Mouse (Mus musculus): ENCODE data around the gene Wnt9b. TPM values are rescaled to one million over a fixed set of nuclear protein-coding genes. Genes with fewer than 3 reads are reported as not detected.
A peak's percentile ranks its signal among the peaks of the same experiment; 100 is the strongest.

The Wnt9b gene
- total RNA-seq, 2 experiments from 2014 or later: 0.07 TPM; not detected in 1

DNA sequence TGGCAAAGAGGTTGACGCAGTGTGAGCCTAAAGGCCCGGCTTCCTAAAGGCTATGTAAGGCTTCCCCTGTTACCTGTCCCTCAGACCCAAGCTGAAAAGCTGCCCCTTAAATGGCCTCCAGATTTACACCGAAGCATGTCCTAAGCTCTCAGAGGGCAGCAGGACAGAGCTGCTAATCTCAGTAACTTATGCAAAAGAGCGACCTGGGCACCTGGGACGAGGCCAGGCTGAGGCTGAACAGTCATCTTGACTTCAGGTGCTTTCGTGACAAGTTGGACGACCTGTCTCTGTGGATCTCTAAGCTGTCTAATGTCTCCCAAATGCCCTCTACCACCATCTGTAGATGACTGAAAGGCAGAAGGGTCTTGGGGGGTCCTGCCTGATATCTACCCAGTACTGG, 17.3 kb downstream of the Wnt9b start:
- DNase-seq (ENCODE audit: low spot score): no peak

DNA sequence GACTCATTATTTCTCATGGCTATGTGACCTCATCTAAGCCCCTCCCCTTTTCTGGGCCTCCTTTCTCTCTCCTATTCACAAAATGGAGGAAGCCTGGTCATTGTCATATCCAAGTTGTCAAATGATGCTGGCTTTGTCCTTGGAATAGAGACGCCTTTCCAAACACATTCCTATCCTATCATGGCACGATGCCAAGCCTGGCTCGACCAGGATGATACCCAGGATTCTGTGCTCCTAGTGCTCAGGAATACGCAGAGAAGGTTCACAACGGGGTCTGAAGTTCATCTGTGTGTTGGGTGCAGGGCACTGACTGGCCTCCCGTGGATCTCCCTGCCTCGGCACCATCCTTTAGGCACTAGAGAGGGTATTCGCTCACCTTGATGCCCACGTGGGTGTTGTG, 18.0 kb downstream of the Wnt9b start:
- DNase-seq (ENCODE audit: low spot score): no peak

DNA sequence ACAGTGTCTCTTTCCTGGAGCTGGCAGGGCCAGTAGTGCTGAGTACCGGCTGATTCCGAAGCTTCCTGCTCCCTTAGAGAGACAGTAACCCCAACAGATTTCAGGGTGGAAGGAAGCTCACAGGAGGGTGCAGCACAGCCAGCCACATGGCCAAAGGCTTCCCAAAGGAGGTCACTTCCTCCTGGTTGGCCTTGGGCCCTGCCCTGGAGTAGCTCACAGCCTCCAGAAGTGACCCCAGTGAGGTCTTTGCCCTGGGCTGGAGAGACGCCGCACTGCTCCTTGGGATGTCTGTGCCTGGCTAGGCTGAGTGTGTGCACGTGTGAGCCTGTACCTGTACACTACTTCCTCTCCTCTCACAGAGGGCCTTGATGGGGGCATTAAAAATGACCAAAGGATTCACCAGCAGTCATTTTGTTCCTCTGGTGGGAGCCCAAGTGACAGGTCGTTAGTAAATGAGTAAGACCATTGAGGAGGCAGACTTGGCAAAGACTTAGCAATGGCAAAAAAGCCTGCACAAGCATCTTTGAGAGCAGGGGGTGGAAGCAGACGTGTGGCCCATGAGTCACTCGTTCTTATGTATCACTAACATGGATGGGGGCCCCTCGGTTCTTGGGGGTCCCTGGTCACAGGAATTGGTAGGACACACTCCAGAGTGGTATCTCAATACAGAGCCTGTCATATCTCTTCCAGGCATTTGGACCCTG, 20.2 kb downstream of the Wnt9b start:
- no peak for DNase-seq (ENCODE audit: low spot score)

DNA sequence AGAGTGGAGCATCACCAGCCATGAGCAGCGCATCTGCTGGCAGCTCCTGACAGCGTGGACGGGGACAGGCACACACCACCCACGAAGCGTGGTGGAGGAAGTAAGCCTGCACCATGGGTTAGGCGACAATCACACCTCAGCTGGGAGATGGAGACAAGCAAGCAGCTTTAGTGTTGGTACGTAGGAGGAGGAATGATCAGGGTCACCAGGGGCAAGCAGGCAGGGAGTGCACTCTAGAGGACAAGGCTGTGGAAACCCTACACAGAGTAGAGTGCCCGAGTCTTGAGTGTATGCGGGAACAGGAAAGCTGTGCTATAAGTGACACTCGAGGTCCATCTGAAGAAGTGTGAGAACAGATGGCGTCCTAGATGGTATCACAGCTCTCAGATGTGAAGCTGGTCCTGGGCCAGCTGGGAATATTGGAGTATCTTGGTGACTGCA, 25.3 kb downstream of the Wnt9b start:
- DNase-seq (ENCODE audit: low spot score): no peak

DNA sequence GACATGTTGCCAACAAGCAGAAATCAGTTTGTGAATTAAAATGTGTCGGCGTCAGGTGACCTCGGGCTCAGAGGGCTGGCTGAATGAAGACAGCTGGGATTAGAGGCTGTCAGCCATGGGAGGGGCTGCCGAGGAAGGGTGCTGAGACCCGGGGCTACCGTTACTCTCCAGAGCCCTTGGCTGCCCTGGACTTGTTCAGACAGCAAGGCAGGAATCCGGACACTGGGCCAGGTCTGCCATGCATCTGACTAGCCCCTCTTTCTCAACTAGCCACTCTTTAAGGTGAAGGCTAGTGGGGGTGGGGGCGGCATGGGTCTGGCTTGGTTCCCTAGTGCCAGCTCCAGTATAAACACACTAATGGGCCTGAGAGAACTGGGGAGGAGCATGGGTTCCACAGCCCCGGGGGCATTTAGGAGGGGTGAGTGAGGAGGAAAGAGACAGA, 27.6 kb downstream of the Wnt9b start:
- DNase-seq (ENCODE audit: low spot score): no peak

DNA sequence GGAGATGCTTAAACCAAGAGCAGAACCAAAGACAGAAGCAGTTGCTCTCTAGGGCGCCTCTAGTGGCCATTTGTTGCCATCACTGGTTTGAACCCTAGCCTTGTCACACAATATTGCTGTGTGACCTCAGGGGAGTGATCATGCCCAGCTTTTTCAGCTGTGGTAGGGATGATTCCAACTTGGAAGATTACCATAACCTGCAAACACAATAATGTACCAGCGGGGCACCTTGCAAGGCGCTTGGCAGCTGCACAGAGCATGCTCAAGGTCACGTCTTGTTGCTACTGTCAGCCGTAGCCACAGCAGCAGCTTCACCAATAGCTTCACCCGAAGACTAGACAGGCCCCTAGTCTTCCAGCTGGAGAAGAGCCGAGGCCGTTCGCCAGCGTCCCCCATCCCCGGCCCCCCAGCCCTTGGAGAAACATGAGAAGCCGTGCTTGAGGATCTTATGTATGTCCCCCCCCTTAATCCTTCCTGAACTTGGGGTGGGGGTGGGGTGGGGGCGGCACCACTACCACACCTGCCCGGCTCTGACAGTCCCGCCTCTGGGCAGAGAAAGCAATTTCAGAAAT, 28.1 kb downstream of the Wnt9b start:
- no peak for DNase-seq (ENCODE audit: low spot score)

DNA sequence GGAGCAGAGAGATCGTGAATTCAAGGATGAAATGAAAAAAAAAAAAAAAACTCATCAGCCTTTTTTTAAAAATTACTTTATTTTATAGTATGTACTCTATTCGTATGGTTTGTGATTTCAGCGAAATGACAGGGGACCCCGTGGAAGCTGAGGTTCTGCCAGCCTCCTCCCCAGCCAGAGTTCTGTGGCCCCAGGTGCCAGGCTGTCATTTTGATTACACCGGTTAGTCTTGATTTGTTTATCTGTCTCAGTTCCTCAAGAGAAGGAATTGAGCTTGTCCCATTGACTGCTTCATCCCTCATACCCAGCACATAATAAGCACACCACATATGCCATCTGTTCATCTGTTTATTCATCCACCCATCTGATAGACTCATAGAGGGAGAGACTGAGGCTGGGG, 30.2 kb downstream of the Wnt9b start:
- DNase-seq (ENCODE audit: low spot score): no peak

DNA sequence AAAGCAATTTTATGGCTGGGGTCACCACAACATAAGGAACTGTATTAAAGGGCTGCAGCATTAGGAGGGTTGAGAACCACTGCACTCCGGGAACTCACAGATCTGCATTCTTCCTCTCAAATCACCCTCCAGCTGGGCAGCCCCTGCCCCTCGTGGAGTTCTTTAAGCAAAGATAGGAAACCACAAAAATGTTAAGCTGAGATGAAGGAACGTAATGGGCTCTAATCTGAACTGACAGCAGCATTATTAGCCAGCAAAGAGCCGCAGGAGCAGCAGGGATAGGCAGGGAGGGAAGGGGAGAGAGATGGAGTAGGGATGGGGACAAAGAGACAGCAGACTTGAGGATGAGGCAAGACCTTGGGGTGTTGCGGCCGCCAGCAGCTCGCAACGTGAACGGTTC, 32.6 kb downstream of the Wnt9b start:
- DNase-seq (ENCODE audit: low spot score): no peak

DNA sequence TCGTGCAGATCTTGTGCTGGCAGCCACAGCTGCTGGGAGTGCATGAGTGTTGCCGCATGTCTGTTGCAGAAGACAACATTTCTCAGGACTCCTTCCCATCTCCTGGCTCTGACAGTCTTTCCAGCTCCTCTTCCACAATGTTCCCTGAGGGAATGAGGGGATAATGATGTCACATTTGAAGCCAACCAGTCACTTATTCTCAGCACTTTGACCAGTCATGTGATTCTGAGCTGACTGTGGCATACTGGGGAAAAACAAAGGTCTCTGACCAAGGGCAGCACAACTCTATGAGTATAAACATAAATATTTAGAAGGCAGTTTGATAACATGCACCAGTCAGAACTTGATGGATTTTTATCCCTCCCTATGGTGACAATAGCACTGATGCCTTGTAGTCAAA, 35.5 kb downstream of the Wnt9b start:
- DNase-seq (ENCODE audit: low spot score): no peak

DNA sequence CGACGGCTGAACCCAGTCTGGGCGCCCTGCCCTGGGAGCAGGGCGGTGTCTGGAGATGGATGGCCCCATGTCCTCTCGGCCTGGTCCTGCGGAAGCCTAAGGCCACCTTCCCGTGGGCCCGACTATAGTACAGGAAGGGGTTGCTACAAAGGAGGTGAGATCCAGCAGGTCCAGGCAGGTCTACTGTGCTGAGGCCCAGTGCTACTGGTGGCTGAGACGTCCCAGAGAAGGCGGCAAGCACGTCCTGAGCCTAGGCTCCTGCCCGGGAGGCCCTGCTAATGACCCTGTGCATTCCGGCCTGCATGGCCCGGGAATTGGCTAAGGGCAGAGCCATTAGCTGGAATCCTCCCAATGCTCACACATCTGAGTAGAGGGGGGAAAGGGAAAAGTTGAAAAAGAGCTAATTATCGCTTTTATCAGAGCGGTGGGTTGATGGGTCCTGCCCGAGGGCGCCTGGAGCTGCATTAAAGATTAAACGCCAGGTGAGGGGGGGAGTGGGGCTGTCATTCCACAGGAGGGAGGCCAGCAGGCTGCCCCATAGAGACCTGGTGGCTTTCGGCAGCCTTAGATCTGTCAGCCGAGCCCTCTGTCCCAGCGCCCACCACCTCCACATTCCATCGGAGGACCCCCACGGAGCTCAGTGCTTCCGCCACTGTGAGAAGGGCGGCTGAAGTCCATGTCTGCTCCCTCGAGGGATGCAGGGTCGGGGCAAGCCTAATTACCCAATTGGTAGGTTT, 37.6 kb downstream of the Wnt9b start:
- no peak for DNase-seq (ENCODE audit: low spot score)

DNA sequence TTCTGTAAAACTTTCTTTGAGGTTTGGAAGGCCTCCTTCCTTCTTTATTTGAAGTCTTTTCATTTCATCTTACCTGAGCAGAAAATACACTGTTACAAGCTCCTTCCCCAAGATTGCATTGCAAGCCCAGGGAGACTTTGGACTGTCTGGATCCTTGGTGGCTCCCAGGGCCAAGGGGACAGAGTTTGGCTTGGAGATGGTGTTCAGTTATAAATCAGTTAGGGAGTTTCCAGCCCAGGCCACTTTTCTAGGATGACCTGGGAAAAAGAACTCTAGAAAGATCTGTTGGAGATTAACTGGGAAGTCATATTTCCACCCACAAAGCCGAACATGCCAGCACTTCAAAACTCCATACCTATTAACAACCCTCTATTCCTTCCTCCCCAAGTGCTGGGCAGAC, 39.6 kb downstream of the Wnt9b start:
- DNase-seq (ENCODE audit: low spot score): no peak

DNA sequence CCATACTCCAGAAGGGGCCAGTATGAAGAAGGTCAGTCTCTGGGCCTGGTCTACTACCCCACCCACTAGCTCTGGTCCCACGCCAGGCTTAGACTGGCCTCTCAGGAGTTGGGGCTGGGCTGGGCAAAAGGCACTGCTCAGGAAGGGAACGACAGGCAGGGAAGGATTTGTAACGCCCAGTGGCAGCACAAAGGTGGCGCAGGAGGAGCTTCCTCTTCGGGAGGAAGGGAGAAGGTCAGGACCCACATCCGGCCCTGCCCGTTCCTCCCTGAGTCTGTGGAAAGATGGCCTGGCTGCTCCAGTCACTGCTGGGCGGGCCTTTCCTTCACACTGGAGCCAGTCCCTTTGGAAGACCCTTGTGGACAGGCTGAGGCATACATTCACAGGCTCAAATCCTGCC, 42.6 kb downstream of the Wnt9b start:
- DNase-seq (ENCODE audit: low spot score): peak; percentile 14

DNA sequence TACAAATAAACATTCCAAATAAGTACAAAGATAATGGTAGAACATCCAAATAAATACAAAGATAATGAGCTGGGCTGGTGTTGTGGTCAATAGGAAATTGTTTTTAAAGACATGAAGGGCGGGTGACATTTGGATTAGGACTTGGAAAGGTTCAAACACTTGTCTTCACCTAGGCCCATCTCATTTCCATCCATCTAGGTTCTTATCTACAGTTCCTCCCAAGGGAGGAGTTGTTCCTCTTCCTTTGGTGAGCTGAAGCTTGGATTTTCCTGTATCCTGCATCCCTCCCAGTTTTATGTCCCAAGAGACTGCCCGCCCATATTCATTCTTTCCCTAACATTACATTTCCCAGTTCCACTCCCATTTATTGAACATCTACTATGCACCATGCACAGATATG, 51.4 kb downstream of the Wnt9b start:
- peak; percentile 6 for DNase-seq (ENCODE audit: low spot score)

DNA sequence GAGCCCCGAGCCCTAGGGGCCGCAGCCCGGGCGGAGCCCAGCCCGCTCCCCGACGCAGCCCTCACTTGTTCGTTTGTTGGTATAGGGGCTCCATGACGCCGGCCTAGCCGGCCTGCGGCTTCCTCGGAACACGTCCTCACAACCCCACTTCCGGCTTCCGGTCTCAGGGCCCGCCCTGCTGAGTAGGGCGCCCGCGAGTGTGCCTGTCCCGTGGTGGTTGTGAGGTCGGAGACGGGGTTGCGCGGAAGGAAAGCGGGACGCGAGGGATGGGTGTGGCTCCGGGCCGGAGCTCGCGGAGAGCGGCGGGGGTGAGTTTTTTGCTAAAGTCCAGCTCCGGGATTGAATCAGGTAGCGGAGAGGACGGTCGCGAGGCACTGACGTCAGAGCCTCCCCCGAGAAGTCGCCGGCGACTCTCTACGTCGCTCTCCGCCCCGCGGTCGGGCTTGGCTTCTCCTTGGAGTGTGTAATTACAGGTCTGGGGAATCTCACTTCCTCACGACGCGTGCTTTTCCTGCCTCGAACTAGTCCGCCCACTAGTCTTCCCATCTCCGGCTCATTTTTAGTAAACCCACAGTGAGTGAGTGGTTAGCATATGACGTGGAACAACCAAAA, 52.0 kb downstream of the Wnt9b start, which contains the start of gene Gosr2:
TSS of gene Gosr2 (minus strand) at position 334 of the 612 bp plus-strand sequence.
- DNase-seq (ENCODE audit: low spot score): peak; percentile 91

DNA sequence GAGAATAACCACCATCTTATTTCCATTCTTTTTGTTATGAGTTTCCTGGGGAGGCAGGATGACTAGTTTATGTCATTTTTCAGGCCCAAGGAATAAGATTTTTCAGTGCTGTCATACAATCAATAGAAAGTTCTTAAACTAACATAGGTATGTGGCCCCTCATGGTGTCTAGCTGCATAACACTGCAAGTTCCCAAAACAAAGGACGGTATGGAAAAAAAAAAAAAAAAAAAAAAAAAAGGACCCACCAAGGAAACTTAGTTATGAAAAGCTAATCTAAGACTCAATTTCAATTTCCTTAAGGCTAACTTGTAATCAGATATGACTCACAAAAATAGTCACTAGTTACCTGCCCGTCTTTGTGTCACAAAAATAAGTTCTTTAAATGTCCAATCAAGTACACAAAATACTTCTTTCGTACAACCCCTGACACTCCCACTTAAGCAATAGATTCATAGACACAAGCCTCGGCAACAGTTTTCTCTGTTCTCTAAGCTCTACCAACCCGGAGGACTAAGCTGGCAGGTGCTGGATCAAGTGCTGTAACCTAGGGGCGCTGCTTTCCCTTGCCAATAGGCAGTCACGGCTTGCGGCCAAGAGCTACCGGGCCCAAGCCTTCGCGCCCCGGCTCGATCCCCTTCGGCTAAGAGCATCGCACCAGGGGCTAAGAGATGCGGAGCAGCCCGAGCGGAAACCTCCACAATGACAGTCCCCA, 52.6 kb downstream of the Wnt9b start:
- no peak for DNase-seq (ENCODE audit: low spot score)

DNA sequence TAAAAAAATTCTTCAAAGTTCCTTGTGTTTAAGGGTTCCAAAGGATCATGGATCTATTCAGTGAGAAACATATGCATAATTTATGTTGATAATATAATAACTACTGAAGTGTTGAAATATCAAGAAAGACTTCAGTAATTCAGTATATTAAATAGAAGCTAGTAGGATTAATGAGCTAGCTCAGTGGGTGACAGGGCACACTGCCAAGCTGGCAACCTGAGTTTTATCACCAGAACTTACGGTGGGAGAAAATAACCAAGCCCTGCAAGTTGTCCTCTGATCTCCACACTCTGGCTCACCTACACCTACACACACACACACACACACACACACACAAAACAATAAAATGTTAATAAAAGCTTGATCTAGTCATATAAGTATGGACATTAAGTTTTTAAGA, 56.4 kb downstream of the Wnt9b start:
- no peak for DNase-seq (ENCODE audit: low spot score)

DNA sequence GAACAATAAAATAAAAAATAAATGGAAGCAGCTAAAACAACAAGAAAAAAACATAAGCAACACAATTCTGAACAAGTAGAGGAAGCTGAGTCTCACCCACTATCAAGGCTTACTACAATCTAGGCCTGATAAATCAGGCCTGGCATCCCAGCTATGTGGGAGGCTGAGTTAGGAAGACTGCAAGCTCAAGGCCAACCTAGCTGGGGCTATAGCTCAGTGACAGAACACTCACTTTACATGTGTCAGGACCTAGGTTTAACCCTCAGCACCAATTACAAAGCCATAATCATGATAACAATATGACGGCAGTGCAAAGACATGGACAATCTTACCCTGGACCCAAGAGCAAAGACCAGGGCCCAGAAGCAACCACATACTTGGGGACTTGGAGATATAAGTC, 58.6 kb downstream of the Wnt9b start:
- no peak for DNase-seq (ENCODE audit: low spot score)

DNA sequence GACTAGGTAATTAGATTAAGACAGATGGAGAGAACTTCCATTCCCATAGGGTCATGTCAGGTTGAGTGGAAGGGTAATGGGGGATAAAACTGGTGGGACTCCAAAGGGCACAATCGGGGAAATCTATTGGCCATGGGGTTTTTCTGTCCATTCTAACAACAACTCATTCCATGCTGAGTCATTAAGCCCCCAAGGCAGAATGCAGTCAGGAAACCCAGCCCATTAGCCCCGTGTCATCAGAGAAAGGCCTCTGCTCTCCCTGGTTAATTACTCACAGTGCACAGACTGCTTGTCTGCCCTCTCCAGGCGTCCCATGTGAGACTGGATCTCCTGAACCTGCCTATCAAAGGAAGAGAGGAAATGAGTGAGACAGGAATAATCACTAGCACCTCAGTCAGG, 60.6 kb downstream of the Wnt9b start:
- no peak for DNase-seq (ENCODE audit: low spot score)

DNA sequence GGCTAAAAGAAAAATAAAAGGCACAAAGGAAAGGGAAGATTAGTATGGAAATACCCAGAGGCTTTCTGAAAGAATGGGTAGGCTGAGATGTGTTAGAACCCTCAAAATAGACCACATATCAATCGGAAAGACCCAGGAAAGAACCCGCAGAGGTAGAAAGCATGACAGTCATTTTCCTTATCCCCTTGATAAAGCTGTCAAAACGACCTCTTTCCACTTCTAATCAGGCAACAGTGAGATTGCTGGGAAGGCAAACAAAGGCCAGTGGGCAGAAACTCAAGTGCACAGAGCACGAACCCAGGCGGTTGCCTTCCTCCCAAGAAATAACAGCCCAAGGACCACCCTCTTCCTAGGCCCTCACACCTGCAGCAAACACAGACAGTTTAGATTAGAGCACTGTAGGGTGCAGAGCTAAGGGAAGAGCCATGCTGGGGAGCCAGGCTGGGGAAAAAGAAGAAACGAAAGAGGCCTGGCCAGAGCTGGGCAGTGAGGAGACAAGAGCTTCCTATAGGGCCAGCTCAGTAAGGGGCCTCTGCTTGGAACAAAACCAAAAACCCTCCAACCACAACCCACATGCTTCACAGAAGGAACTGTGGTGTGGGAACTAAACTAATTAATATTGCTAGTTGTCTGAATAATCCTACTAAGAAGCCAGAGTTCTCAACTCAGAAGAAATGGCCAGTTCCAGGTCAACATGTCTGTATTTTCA, 61.2 kb downstream of the Wnt9b start:
- DNase-seq (ENCODE audit: low spot score): no peak

DNA sequence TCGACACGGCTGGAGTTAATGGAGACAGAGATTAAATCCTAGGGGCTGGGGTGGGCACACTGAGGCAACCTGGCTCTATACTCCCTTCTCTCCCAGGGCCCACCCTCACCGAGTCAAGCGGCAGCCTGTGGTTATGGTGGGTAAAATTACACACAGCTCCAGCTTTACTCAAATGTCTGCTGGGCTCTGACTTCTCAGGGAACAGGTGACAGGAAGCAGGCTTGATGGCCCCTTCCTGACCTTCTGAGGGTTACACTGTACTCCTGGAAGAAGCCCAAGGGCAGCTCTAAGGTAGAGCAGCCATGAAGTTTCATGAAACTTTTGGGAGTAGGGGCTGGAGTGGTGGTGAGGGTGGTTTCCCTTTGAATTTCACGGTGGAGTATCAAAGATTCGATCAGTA, 62.9 kb downstream of the Wnt9b start:
- peak; percentile 8 for DNase-seq (ENCODE audit: low spot score)

DNA sequence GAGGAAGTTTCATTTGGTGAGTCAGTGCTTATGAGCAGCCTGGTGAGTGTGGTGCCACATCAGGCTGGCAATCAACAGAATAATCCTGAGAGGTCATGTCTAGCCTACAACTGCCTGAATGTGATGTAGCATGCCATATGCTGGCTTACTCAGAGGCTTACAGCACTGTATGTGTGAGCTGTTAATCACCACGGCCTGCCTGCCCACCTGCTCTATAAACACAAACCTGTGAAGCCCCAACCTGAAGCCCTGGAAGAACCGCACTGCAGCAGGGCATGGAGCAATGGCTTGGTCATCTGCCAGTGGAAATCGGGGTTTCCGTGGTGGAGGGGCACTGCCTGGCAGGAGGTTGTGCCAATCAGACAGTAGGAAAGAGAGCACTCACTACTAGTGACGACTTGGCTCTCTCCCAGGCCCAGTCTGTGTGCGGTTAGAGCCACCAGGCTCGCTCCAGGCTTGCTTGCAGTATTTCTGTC, 64.3 kb downstream of the Wnt9b start:
- no peak for DNase-seq (ENCODE audit: low spot score)
